Mouse (Mus musculus): ENCODE results near the gene Myo1e. TPM values are rescaled to one million over a fixed set of nuclear protein-coding genes. Genes with fewer than 3 reads are reported as not detected.

Myo1e gene
- total RNA-seq, 2 experiments from 2014 or later: 14.1 to 14.7 TPM

DNA sequence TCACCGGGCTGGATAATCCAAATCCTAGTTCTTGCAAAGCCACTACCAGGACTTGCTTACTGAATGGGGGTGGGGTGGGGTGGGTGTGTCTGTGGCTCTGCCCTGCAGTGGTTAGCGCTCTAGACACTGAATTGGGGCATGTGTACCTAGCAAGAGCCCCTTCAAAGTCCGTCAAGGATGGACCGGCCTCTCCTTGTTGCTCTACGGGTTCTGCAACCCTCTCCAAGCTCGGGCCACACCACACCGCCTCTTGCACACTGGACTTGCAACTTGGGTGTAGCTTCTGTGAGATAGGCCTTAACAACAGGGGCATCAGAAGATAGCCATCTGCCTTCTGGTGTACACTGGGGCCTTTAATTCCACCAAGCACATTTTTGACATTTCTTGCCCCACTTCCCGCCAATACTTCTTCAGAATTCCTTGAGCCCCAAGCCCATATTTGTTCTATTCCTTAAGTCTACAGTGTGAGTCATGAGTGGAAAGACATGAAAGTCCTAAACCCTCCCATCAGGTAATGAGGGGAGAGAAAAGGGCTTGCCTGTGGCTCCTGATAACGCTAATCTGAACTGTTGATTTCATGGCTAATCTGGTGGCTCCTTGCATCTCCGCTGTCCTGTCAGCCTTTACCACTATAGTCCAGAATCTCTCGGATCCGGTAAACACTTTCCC lies 67.9 kb downstream of the Myo1e start:
- Histone ChIP-seq H3K27ac (no peak overlapping the region), H3K4me3 (no peak overlapping the region)
- no peak for DNase-seq (ENCODE audit: extremely low spot score in 1 of 2, low spot score in 2 of 2)
- intact Hi-C loops (cut with DNase I): no loop called here
- TF ChIP-seq CTCF (IDR thresholded peaks at IDR 0.05): no peak

DNA sequence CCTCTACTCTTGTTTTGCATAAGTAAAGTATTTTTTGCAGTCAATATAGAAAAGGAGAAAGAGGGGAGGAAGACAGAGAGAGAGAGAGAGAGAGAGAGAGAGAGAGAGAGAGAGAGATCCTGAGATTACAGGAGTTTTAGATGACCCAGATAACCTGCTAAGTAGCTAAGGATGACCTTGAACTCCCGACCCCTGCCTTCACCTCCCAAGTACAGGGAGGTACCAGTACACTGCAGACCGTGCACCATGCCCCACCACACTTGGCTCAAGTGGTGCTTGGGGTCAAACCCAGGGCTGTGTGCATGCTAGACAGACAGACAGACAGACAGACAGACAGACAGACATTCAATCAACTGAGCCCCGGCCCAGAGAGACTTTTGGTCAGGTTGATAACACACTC lies 69.9 kb downstream of the Myo1e start:
- no peak overlapping the region for H3K27ac ChIP-seq
- H3K4me3 ChIP-seq: no peak overlapping the region
- intact Hi-C loops (cut with DNase I): no loop called here
- TF ChIP-seq CTCF (IDR thresholded peaks at IDR 0.05): no peak
- DNase-seq (ENCODE audit: extremely low spot score in 1 of 2, low spot score in 2 of 2): no peak

DNA sequence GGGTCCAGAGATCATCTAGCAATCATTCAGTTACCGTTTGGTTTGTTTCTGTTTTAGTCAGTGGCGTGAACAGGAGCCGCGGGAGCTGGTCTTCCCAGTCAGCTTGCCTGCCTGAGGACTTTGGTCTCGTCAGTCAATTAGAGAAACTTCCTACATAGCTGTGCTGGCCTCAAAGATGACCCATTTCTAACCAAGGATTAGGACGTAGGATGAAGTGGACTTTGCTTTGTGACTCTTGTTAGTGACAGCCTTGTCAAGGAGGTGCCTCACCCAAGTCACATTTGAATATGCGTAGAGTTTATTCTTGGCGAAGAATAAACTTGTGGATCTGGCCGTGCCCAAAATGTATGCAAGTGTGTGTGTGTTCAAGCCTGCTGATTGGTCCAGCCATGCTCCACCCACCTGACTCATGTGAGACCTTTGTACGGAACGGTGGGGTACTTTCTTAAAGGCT lies 70.4 kb downstream of the Myo1e start:
- no peak for DNase-seq (ENCODE audit: extremely low spot score in 1 of 2, low spot score in 2 of 2)
- Histone ChIP-seq H3K27ac (no peak overlapping the region), H3K4me3 (no peak overlapping the region)
- intact Hi-C loops (cut with DNase I): no loop called here
- no peak for TF ChIP-seq CTCF (IDR thresholded peaks at IDR 0.05)

DNA sequence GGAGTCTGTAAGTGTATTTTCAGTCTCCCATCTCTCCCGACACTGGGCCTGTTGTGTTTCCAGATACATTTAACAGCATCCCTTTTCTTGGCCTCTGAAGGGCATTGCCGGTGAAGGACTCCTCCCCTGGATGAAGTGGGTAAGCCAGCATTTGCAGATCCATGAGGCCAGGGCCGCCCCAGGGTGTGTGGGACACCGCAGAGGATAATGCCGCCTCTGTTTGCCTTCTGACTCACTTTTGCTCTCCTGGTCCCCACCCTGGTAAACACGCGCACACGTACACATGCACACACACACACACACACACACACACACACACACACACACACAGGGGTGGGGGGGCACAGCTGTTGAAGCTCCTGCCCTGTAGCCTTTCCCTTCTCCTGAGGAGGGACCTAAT lies 74.3 kb downstream of the Myo1e start:
- intact Hi-C loops (cut with DNase I): loop anchor here (5.0 kb wide), 2 partner anchors 86 to 139 kb away; partner anchors contain the start of gene Fam81a
- DNase-seq (ENCODE audit: extremely low spot score in 1 of 2, low spot score in 2 of 2): no peak
- no peak for TF ChIP-seq CTCF (IDR thresholded peaks at IDR 0.05)
- no peak overlapping the region for H3K4me3 ChIP-seq
- no peak overlapping the region for H3K27ac ChIP-seq

DNA sequence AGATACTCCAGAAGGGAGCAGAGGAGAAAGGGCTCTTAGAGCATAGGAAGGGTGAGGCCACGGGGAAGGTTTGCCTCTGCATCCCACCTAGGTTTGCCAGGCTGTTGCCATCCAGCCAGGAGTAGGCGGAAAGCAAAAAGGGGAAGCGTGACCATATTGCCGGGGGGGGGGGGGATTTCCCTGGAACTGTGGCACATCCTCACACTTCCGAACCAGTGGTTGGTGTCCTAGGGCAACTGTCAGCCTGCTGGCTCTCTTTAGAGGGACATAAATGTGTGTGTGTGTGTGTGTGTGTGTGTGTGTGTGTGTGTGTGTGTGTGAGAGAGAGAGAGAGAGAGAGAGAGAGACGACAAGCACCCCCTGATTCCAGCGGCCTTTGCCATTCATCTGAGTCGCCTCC lies 75.0 kb downstream of the Myo1e start:
- intact Hi-C loops (cut with DNase I): loop anchor here (5.0 kb wide), 2 partner anchors 85 to 140 kb away; partner anchors contain the start of gene Fam81a
- no peak for DNase-seq (ENCODE audit: extremely low spot score in 1 of 2, low spot score in 2 of 2)
- H3K4me3 ChIP-seq: no peak overlapping the region
- TF ChIP-seq CTCF (IDR thresholded peaks at IDR 0.05): no peak
- no peak overlapping the region for H3K27ac ChIP-seq

DNA sequence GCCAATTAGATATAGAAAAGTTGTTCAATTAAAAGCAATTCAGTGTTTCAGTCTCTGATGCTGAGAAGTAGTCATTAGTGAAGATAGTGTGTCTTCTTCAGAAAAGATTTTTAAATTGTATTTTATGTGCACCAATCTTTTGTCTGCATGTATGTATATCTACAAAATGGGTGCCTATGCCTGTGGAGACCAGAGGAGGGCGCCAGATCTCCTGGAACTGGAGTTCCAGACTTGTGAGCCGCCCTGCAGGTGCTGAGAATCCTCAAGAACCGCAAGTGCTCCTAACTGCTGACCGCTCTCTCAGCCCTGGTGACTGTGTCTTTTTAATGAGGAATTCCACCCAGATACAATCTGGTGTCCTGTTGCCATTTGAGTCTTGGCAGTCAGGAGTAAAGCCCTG lies 76.0 kb downstream of the Myo1e start:
- Histone ChIP-seq H3K27ac (no peak overlapping the region), H3K4me3 (no peak overlapping the region)
- intact Hi-C loops (cut with DNase I): loop anchor here (5.0 kb wide), 2 partner anchors 84 to 141 kb away; partner anchors contain the start of gene Fam81a
- peak; percentile 20 for TF ChIP-seq CTCF (IDR thresholded peaks at IDR 0.05)
- no peak for DNase-seq (ENCODE audit: extremely low spot score in 1 of 2, low spot score in 2 of 2)

DNA sequence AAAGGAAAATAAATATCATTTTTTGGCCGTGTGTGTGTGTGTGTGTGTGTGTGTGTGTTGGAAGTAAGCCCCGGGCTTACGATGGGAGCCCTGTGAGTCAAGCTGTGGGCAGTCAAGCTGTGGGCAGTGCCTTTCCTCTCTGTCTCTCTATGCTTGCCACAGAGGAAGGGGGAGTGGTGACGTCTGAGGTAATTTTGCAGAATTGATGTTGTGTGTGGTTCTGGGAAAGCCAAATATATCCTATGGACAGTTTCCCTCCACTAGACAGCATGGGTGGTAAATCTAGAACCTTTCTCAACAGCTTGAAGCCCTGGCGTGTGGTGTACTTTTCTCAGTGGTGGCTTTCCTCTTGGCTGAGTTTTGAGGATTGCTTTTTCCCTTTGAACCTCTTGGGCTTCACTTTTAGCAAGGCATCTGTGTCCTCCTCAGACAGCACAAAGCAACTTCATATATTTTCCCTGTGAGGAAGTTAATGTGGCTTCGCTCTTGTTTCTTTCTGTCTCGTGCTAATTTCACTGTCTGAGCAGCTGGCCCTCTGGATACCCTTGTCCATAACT lies 77.5 kb downstream of the Myo1e start:
- intact Hi-C loops (cut with DNase I): loop anchor here (5.0 kb wide), 2 partner anchors 83 to 142 kb away; partner anchors contain the start of gene Fam81a
- peak in 1 of 2 experiments; percentile 38 for DNase-seq (ENCODE audit: extremely low spot score in 1 of 2, low spot score in 2 of 2)
- Histone ChIP-seq H3K4me3 (no peak overlapping the region), H3K27ac (no peak overlapping the region)
- TF ChIP-seq CTCF (IDR thresholded peaks at IDR 0.05): no peak

DNA sequence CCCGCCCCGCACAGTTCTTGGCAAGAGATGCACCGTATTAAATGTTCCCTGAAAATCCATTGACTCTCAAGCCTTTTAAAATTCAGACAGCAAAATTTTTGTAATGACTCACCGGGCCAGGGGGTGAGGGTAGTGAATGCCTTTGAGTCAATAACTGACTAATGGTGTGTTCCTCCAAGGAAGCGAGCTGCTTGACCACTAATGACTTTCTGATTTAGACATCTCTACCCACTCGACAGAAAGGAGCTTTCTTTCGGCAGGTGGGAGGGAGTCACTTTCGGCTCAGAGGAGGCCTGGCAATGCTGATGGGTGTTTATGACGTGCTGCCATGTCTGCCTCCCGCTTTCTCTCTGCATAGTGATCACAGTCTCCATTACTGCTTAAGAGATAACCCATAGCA lies 83.6 kb downstream of the Myo1e start:
- no peak for TF ChIP-seq CTCF (IDR thresholded peaks at IDR 0.05)
- DNase-seq (ENCODE audit: extremely low spot score in 1 of 2, low spot score in 2 of 2): no peak
- H3K4me3 ChIP-seq: no peak overlapping the region
- no peak overlapping the region for H3K27ac ChIP-seq
- intact Hi-C loops (cut with DNase I): no loop called here

DNA sequence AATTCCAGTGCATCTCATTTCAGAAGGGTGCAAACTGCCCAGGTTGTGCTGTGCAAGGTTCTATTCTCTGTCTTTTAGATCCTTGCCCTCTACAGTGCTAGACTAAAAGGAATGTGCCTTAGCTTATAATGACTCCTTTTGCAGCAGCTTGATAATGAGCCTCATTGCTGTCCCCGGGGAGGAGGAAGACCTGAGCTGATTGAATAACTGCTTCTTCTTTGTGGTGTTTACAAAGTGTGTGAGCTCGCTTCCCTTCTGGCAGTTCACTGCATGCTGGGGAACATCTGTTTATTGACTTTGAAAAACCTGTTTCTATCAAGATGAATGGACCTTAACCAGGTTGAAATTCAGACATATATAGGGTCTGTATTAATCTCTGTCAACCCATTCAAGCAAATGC lies 89.8 kb downstream of the Myo1e start:
- no peak for TF ChIP-seq CTCF (IDR thresholded peaks at IDR 0.05)
- DNase-seq (ENCODE audit: extremely low spot score in 1 of 2, low spot score in 2 of 2): no peak
- Histone ChIP-seq H3K4me3 (no peak overlapping the region), H3K27ac (no peak overlapping the region)
- intact Hi-C loops (cut with DNase I): no loop called here

DNA sequence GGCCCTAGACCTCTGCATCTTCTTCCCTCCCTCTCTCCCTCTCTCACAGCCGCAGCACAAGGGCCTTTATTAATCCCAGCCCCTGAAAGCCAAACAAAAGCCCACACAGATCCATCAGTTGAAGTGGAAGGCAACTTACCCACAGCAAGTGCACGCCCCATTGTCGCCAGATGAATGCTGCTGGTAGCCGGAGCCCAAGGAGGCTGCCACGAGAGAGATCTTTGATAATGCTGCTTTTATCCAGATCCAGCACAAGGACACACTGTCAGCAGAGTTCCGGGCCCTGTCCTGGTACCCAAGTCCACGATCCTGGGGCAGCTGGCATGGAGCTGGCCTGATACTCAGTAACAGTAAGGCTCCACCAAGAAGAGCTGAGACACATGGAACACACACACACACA lies 91.1 kb downstream of the Myo1e start:
- DNase-seq (ENCODE audit: extremely low spot score in 1 of 2, low spot score in 2 of 2): no peak
- TF ChIP-seq CTCF (IDR thresholded peaks at IDR 0.05): no peak
- intact Hi-C loops (cut with DNase I): no loop called here

DNA sequence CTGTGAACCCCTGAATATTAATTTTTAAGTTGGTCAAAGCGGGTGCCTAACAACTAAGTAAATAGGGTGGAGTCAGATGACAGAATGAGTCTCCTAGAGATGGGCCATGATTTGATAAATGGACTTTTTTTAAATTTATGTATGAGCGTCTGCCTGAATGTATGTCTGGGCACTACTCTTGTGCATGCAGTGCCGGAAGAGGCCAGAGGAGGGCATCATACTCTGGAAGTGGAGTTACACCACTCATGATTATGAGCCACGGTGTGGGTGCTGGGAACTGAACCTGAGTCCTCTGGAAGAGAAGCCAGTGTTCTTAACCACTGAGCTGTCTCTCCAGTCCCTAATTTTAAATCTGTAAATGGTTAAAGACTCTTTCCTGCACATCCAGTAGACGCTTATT lies 93.6 kb downstream of the Myo1e start:
- Histone ChIP-seq H3K4me3 (no peak overlapping the region), H3K27ac (no peak overlapping the region)
- no peak for TF ChIP-seq CTCF (IDR thresholded peaks at IDR 0.05)
- intact Hi-C loops (cut with DNase I): no loop called here
- DNase-seq (ENCODE audit: extremely low spot score in 1 of 2, low spot score in 2 of 2): no peak

More for the DNA sequence above, 91.1 kb downstream of the Myo1e start:
- no peak overlapping the region for H3K27ac ChIP-seq
- no peak overlapping the region for H3K4me3 ChIP-seq

DNA sequence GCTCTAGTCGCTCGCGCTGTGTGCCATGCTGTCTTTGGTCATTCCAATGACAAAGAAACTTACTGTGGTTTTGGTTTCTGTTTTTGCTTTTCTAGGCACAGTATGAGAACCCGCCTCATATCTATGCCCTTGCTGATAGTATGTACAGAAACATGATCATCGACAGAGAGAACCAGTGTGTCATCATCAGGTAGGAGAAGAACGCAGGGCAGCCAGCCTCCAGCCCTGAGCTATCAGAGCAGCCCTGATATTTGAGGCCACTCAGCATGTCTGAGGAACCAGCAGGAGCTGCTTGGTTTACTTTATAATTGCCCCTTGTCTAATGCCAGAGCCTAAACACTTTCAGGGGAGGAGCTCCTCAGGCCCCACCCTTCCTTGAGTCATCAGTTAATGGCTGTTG lies 94.4 kb downstream of the Myo1e start:
- no peak overlapping the region for H3K4me3 ChIP-seq
- intact Hi-C loops (cut with DNase I): no loop called here
- no peak for TF ChIP-seq CTCF (IDR thresholded peaks at IDR 0.05)
- no peak for DNase-seq (ENCODE audit: extremely low spot score in 1 of 2, low spot score in 2 of 2)
- no peak overlapping the region for H3K27ac ChIP-seq

DNA sequence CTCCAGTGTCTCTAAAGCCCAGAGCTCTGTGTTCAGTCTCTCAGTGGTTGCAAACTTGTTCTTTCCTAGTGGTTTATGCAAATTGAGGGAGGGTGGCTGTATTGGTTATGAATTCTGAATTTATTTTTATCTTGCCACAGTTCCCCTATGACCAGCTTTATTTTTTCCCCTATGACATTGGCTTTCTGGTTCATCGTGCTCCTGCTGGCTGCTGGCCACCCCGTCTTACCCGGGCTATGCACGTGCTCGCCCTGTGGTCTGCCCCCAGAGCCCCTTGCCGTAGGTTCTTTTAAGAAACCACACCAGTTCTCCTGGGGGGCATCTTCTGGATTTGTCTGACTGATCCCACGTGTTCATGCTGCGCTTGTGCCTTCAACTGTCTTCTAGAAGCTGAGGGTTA lies 97.8 kb downstream of the Myo1e start:
- no peak overlapping the region for H3K27ac ChIP-seq
- H3K4me3 ChIP-seq: no peak overlapping the region
- intact Hi-C loops (cut with DNase I): no loop called here
- TF ChIP-seq CTCF (IDR thresholded peaks at IDR 0.05): no peak
- DNase-seq (ENCODE audit: extremely low spot score in 1 of 2, low spot score in 2 of 2): no peak
